Mouse (Mus musculus) layer of hippocampus, postnatal 14 days (tissue): ENCODE measurements around the gene Mpp2. TPM values are rescaled to one million over a fixed set of nuclear protein-coding genes. Genes with fewer than 3 reads are reported as not detected.

Experiments used
- DNase-seq, 2 experiments: peaks; one replicate each; pipeline ENCODE4 v3.0.0; 2021 to 2022; ENCODE audit warnings: low spot score in 2 of 2, mixed read lengths in 1 of 2
- long read RNA-seq, 2 experiments: library from polyadenylated mRNA; stranded (forward); transcript quantifications; one replicate each; pipeline ENCODE4 v2.0.0; 2021
- total RNA-seq, 2 experiments: library from RNA; stranded (reverse); gene quantifications; 2 replicates each; pipeline ENCODE4 v1.2.3; 2021

The Mpp2 gene
- total RNA-seq, result 100 to 1,000 TPM; 139 to 144 TPM
- long read RNA-seq, experiment 1, full-length matches to known transcripts, result 16 of 40 reads
- long read RNA-seq, experiment 1, partial matches to known transcripts, result 2 of 40 reads
- long read RNA-seq, experiment 1, other reads (novel, unspliced or antisense), result 22 of 40 reads
- long read RNA-seq, experiment 2, full-length matches to known transcripts, result 12 of 54 reads
- long read RNA-seq, experiment 2, partial matches to known transcripts, result 2 of 54 reads
- long read RNA-seq, experiment 2, other reads (novel, unspliced or antisense), result 40 of 54 reads

DNA sequence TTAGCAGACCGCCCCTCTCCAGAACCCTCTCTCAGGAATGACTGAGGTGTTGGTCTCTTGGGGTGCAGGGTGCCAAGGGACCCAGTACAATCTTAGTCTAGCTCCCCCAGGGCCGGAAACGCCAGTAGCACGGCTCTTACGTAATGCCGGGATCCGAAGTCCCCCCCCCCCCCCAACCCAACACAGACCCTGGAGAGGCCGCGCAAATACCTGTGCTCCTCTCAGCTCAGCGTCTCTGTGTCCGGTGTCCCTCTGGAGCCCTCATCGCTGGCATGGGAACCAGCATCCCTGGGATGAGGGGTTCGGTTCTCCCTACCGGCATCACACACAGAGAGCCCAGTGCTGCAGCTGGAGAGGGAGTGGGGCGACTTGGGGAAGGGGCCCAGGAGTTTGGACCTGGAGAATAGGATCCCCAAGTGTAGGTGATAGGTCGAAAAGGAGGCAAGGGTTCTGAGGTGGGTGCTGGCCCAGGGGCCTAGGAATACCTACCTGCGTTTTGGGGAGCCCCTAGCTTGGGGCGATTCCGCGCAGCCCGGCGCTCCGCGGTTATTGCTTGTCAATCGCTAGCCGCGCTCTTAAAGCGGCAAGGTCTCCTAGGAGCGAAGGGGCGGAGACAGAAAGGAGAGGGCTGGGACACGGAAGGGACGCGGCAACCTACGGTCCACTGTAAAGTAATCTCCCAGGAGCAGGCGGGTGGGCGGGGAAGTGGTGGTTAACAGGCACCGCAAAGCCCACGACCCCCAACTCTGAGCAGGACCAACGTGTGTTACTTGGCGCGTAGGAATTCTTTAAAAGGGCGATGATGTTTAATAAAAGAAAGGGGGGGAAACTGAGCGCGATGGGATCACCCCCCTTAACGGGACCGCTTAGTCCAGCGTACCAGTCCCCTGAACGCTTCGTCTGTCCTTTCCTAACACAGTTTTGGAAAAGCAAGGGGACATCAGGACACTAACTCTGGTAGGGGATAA is at the start of gene Mpp2:
Gene Mpp2, minus strand, starts transcription at position 585 of the 968 bp plus-strand sequence.
- DNase-seq, result peak; percentile 71

DNA sequence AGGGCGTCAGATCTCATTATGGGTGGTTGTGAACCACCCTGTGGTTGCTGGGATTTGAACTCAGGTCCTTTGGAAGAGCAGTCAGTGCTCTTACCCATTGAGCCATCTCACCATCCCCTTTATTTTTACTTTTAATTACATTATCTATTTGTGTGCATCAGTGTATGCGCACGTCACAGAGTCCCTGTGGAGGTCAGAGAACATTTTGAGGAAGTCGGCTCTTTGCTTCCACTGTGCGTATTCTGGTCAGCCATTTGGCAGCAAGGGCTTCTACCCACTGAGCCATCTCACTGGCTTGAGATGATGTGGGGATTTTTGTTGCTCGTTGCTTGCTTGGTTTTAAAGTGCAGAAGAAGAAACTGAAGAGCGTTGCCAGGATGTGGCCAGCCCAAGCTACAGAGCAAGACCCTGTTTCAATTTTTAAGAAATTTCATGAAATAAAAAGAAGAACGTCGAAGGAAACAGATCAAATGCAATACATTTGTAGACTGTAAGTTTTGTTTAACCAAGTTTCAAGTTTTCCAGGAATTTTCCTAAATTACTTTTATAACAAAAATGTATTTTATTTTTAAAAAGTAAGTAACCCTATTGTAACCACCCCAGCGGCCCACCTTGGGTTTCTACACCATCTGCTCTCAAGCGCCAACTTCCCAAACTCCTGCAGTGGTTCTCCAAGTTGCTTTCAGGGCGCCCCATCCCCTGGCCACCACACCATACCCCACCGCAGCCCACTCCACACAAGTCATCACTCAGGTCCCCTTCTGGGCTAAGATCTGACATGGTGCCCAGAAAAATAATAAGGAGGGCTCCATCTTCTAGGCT is 49.5 kb upstream of the Mpp2 start:
- no peak for DNase-seq

DNA sequence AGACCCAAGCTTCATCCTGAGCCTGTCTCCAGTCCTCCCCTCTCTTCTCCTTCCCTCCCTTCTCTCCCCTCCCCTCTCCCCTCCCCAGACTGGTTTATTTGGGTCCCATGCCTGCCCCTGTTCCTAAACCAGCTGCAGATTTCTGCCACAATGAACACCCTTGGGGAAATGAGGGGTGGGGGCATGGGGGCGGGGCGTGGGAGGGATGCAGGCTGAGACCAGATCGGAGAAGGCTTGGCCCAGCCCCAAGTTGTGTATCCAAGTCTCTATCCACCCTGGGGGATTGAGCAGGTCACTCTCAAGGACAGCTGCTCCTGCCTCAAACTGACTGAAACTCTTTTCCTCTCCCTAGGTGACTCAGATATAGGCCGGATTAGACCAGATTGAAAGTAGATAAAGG is 46.2 kb upstream of the Mpp2 start:
- no peak for DNase-seq

DNA sequence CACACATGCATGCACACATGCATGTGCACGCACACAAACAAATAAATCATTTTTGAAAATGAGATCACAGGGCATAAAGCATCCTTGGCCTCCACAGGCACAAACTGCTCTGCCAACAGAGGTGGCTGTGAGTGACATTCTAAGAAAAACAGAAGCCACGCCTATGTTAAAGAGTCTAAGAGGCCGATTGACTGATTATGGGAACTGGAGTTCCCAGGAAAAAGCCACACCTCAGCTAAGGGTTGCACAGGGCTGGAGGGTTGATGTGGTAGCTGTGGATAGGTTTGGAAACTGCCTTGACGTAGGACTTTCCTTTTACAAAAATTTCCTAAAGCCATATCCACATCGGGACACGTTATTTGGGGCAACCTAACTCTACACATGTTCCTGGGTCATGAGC is 29.1 kb upstream of the Mpp2 start:
- DNase-seq, result no peak

DNA sequence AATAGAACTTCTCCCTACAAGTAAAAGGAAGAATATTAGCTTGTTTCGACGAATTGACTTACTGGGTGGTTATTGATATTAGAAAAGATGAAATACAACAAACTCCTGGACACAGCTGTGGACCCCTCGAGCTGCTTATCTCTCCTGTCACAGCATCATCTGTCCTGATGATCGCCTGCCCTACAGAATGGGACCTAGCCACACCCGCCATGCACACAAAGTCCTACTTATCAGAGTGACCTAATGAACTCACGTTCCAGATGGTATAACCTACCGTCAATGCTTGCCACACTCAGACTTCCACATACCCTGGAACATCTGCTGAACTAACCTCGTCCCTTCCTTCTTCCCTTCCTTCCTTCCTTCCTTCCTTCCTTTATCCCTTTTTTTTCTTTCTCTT is 27.9 kb upstream of the Mpp2 start:
- no peak for DNase-seq

DNA sequence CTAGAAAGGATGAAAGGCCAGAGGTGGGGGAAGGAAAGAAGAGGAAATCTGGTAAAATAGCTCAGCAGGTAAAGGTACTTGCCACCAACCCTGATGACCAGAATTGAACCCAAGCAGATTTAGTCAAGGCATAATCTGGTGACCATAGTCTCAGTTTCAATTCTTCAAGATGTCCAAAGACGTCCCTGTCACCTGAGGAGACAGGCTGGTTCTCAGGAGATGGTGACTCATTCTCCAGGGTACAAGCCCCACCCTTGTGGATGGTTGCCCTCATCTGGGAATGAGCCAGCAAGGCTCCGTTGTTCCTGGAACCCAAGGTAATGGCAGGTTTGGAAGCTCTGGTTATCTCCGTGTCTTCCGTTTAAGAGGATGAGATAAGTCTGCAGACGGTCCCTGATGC is 23.3 kb upstream of the Mpp2 start:
- no peak for DNase-seq

DNA sequence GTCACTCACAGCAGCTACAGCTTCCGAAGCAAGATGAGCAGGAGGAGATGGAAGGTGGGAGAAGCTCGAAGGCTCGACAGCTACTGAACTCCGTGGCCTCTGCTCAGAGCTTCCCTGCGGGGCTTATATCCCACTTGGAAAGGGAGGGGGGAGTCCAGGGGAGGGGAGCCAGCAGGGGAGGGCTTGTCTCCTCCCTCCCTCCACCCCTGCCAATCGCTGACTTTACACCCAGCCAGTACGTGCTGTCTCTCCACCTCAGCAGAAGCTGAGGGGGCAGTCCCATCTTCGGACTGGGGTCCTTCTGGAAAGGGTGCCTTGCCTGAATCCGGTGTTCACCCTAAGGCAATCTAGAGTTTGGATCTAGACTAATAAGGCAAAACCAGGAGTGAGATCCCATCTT is 19.4 kb upstream of the Mpp2 start, which contains the start of gene Pyy:
Gene Pyy, minus strand, starts transcription at position 101 of the 400 bp plus-strand sequence.
- no peak for DNase-seq

DNA sequence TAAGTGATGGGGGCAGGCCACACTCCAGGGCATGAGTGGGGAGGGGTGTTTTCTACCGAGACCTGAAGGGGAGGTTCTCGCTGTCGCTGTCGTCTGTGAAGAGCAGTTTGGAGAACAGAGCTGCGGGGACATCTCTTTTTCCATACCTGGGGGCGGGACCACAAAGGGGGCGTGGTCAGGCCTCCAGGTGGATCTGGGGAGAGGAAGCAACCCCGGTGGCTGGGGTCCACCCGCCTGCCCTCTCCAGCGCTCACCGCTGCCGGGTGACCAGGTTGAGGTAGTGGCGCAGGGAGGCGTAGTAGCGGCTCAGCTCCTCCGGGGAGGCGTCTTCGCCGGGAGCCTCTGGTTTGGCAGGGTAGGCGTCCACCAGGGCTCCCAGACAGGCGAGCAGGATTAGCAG is 18.6 kb upstream of the Mpp2 start:
- no peak for DNase-seq

DNA sequence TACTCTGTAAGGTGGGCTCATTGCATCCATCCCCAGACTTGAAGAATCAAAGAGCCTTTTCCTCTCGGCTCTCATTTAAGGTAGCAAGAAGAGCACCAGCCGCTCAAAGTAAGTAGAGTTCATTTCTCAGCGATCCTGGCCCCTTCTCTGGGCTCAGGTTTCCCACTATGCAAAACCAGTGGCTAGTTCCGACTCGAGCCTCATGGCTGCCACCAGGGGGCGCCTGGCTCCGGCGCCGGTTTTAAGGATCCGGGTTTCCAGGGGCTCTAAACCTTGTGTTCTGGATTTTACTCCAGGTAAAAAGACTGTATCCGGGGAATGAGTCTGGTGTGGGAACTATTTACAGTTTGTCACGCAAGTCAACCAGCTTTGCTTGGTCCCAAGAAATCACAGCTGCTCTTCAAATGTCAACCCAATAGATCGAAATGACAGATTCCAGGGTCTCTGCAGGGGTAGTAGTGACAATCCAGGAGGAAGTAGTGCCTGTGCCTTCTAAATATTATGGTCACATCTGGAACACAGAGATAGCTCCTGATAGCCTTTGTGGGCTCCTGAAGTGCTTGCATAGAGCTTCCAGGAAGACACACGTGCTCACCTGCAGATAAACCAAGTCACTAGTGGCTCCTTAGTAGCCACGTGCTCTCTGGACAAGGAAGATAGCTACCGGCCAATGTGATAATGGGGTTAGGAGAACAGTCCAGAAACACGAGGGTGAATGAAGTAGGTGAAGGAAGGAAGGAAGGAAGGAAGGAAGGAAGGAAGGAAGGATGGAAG is 14.4 kb upstream of the Mpp2 start:
- peak; percentile 45 to 67 for DNase-seq

DNA sequence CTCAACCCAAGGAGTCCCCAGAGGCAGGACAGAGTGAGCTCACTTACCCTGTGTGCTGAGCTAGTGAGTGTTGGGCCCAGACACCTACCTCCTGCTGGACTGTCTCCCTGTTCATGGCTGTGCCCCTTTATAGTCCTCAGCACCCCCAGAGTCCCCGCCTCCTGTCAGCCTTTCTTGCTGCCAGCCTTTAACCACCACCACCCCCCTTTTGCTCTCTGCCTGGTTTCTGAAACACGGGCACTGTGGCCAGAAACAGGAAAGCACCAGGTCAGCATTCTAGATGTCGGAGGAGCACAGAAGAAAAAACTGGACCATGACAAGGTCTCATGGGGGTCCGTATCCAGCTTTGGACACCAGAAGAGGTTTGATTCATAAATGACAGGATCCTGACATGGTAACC is 12.9 kb upstream of the Mpp2 start, which contains the start of gene Ppy:
Gene Ppy, minus strand, starts transcription at position 101 of the 400 bp plus-strand sequence.
- no peak for DNase-seq

DNA sequence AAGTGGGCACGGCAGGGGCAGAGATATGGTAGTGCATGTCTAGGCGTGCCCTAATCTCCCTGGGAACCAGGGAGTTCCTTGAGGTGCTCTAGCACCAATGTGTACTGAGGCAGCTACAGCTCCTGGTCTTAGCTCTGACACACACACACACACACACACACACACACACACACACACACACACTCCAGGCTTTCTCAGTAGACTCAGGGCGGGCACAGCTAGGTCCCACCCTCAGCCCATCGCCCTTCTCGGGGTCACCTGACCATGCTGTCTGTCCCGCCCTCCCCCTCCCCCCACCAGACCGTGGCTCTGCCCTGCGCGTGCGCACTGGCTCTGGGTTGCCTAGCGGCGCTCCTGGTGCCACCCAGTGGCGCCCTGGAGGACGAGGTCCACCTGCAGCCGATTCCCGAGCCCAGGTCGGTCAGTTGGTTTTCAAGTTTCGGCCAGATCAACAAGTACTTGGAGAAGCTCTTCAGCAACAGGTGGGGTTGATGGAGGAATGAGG is 8.6 kb upstream of the Mpp2 start:
- DNase-seq, result peak; percentile 60 to 68

DNA sequence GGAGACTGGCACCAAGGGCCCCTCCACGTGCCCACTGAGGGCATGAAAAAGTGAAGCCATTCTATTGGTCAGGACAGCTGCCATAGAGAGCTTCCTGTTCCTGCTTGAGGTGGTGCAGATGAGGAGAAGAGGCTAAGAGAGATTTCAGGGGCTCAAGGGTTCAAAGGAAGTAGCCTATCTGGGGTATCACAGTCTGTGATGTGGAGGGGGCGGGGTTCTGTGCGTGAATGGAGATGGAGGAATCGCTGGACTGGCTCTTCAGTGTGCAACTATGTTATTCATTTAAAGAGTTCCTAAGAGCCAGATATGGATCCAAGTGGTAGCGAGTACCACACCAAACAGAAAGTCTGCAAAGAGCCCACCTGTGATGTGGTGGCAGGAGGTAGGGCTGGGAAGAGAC is 8.1 kb upstream of the Mpp2 start:
- DNase-seq, result no peak

DNA sequence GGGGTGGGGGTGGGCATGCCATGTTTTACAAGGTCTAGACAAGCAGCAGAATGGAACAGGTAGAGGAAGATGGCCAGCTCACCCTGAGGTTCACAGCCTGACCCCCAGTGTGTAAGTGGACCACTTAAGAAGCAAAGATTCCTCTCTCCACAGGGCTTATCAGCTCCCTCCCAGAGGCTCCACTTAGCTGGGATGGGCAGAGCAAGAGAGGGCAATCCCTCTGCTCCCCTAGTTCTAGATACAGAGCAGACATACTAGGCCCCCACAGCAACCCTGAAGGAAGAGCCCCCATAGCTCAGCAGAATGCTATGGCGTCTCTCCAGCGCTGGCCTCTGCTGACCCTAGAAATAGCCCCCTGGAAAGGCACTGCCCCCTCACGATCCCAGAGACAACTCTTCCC is 7.4 kb upstream of the Mpp2 start:
- no peak for DNase-seq

DNA sequence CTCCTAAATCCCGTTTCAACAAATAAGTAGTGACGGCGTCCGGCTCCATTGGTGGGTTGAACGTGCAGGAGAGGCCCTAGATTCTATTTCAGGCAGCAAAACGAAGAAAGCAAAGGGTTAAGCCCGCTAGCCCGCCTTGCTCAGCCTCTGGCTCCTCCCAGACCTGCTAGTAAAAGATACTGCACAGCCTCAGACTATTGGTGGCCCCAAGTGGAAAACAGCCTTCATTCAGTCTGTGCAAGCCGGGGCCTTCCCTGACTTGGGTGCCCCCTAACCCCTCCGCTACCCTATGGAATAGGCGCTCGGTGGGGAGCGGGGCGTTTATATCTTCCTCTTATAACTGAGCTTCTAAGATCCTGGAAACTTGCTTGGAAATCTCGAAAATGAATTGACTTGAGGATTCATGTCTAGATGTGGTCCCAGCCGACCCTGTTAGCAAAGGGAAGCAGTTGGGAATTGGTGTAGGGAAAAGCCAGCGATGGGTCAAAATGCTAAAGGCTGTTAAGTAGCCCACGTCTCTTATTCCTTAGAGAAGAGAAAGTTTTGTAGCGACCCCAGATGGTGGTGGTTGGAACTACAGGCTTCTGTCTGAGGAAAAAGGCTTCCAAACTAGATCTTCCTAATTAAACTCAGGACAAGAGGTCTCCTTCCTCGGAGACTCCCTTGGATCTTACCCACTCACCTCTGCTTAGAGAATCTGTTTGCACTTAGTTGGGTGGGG is 933 bp upstream of the Mpp2 start:
- peak; percentile 51 to 76 for DNase-seq

DNA sequence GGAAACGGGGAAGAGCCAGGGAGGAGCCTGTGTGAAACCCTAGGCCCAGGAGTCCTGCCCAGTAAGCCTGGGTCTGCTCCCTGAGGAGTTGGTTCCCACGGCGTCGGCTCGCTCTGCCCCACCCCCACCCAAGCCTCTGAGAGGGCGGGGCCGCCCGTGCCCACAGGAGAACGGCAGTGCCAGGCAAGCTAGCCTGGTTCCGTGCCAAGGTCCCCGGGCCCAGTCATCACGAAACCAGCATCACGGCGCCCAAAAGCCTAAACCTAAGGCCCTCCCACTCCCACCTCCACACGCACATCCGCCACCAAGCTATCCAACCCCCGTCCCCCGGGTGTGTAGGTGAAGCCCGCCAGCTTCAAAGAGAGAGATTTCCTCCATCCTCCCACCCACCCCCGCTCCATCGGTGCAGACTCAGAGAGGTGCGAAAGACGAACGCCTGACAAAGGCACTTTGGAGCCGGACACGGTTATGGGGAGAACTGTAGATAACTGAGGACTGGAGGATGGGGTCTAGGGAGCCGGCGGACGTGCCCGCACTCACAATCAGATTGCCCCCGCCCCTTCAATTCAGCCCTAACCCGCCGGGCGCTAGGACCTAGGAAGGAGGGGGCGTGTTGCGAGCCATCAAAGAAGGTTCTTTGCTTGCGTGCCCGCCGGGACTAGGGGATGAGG is 1.1 kb downstream of the Mpp2 start:
- peak; percentile 83 to 85 for DNase-seq

DNA sequence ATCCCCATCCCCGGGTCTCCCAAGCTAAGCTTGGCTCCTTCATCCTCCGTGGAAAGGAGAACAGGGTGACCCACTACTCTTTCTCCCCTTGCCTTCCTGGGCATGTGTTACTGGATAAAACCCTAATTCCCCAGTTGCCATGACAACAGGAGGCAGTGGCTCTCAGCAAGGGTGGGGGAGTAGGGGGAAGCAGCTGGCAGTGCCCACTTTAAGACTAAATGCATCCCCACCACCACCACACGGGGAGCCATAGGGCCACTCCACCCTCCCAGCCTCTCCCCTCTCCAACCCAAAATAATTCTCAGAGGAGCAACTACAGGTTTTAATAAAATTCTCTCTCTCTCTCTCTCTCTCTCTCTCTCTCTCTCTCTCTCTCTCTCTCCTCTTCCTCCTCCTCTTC is 2.0 kb downstream of the Mpp2 start:
- peak; percentile 65 to 84 for DNase-seq

DNA sequence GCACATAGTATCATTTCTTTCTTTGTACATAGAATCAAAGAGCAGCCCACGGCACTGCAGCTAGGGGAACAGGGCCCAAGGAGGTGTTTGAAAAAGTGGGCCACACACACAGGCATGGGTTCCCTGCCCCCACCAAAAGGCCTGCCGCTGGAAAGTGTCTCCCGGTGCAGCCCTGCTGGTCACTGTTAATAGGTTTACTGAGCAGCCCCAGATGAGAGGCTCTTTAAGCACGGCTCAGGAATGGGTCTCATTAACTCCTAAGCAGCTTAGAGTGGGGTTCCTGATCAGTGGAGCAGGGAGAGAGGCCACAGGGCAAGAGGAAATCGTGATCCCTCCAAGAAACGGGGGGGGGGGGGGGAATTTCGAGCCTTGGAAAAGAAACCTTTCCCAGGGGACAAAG is 4.2 kb downstream of the Mpp2 start:
- no peak for DNase-seq

DNA sequence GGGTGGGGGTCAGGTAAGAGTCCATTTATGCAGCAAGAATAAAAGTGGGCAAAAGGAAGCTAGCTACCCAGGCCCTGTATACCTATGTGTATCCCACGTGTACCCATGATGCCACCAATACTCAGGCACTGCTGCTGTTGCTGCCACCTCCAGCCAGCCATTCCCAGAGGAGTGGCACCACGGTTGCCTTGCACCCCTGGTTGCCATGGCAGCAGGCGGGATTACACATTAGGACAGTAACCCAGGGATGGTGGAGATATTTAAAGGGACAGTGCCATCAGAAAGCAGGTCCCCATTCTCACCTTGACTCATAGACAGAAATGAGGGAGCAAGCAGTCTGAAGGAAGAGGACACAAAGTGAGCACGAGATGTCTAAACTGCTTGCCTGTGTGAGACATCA is 5.1 kb downstream of the Mpp2 start:
- DNase-seq, result no peak

DNA sequence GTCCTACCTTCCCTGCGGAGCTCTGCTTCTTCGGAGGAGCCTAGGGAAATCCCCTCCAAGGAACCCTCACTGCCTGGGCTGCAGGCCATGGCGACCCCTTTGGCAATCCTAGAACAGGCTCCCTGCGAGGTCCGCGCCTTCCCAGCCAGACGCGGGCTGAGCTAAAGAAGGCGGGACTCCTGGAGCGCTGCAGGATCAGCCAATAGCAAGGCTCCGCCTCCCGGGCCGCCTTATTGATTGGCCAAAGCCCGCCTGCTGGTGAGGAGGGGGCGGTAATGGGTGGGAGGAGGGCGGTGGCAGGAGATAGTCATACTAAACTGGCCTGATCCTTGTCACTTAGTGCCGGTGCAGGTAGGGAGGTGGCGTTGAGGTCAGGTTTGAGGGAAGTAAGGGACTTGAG is 6.0 kb downstream of the Mpp2 start:
- peak; percentile 80 to 86 for DNase-seq
